Mouse (Mus musculus) right cerebral cortex, adult 18-20 months (tissue): Measurements from ENCODE around the gene Bag5.

Experiments
- DNase-seq: peaks from one replicate; pipeline ENCODE4 v3.0.0; 2022; ENCODE audit warnings: mixed read lengths

Gene Bag5

GRCm38 (mm10) chr12:111696239-111696638, 16.8 kb downstream of the Bag5 start:
- DNase-seq, result peak; percentile 76

GRCm38 (mm10) chr12:111694880-111695804, 17.9 kb downstream of the Bag5 start:
- DNase-seq, result peak; percentile 64

- no peak for DNase-seq
Observed at GRCm38 (mm10) chr12:111694271-111694781, 18.7 kb downstream of the Bag5 start.

GRCm38 (mm10) chr12:111693341-111694270, 19.5 kb downstream of the Bag5 start:
- peak; percentile 79 for DNase-seq

- DNase-seq, result no peak
Observed at GRCm38 (mm10) chr12:111692899-111693298, 20.2 kb downstream of the Bag5 start.

GRCm38 (mm10) chr12:111691346-111691872, 21.6 kb downstream of the Bag5 start:
- DNase-seq, result peak; percentile 40

- DNase-seq, result no peak
Observed at GRCm38 (mm10) chr12:111689426-111689825, 23.6 kb downstream of the Bag5 start.

- DNase-seq, result no peak
Observed at GRCm38 (mm10) chr12:111688069-111688428, 25.0 kb downstream of the Bag5 start.

- peak; percentile 83 for DNase-seq
Observed at GRCm38 (mm10) chr12:111687350-111688068, 25.5 kb downstream of the Bag5 start.

- DNase-seq, result peak; percentile 50
Observed at GRCm38 (mm10) chr12:111686390-111686789, 26.7 kb downstream of the Bag5 start.

GRCm38 (mm10) chr12:111682806-111683205, 30.3 kb downstream of the Bag5 start:
- no peak for DNase-seq

- DNase-seq, result peak; percentile 71
Observed at GRCm38 (mm10) chr12:111682003-111682402, 31.1 kb downstream of the Bag5 start.

- peak; percentile 60 for DNase-seq
Observed at GRCm38 (mm10) chr12:111681305-111681704, 31.8 kb downstream of the Bag5 start.

- DNase-seq, result peak; percentile 68
Observed at GRCm38 (mm10) chr12:111680661-111681060, 32.4 kb downstream of the Bag5 start.

GRCm38 (mm10) chr12:111678997-111679396, 34.1 kb downstream of the Bag5 start:
- DNase-seq, result no peak

GRCm38 (mm10) chr12:111678670-111678933, 34.5 kb downstream of the Bag5 start:
- DNase-seq, result no peak

GRCm38 (mm10) chr12:111677882-111678669, 35.0 kb downstream of the Bag5 start, which contains the start of gene Trmt61a:
TSS of gene Trmt61a (plus strand) at chr12:111678105.
- DNase-seq, result peak; percentile 91

GRCm38 (mm10) chr12:111677421-111677820, 35.6 kb downstream of the Bag5 start:
- no peak for DNase-seq

GRCm38 (mm10) chr12:111675797-111676580, 37.1 kb downstream of the Bag5 start:
- DNase-seq, result no peak

GRCm38 (mm10) chr12:111674850-111675486, 38.1 kb downstream of the Bag5 start:
- DNase-seq, result no peak
